Mouse (Mus musculus): ENCODE measurements around the gene Nek7. TPM values are rescaled to one million over a fixed set of nuclear protein-coding genes. Genes with fewer than 3 reads are reported as not detected.

Gene Nek7
- polyA plus RNA-seq, 1 experiment = 0.92 TPM

- H3K4me1 ChIP-seq (ENCODE audit: control insufficient read depth) = no peaks in the 10 kb centered on the region
- no peaks in the 10 kb centered on the region for H3K27me3 ChIP-seq (ENCODE audit: control insufficient read depth)
- H3K4me3 ChIP-seq (replicated peaks) = no peak overlapping the region
- H3K9me3 ChIP-seq (ENCODE audit: control insufficient read depth, low read length) = no peaks in the 10 kb centered on the region
- no peak for TF ChIP-seq GATA1 (IDR thresholded peaks at IDR 0.05; ENCODE audit: low read length)
- no peak for TF ChIP-seq TAL1 (IDR thresholded peaks at IDR 0.05; ENCODE audit: low read length)
- H3K36me3 ChIP-seq (ENCODE audit: control insufficient read depth) = no peaks in the 10 kb centered on the region
These were observed 78.3 kb downstream of the Nek7 start for GRCm38 (mm10) chr1:138541495-138542169.

GRCm38 (mm10) chr1:138539713-138540112 lies 80.2 kb downstream of the Nek7 start:
- Histone ChIP-seq H3K4me1 (ENCODE audit: control insufficient read depth) (no peaks in the 10 kb centered on the region), H3K27me3 (ENCODE audit: control insufficient read depth) (no peaks in the 10 kb centered on the region), H3K36me3 (ENCODE audit: control insufficient read depth) (no peaks in the 10 kb centered on the region), H3K4me3 (replicated peaks) (no peak overlapping the region), H3K9me3 (ENCODE audit: control insufficient read depth, low read length) (no peaks in the 10 kb centered on the region)
- TF ChIP-seq TAL1 (IDR thresholded peaks at IDR 0.05; ENCODE audit: low read length) (no peak), GATA1 (IDR thresholded peaks at IDR 0.05; ENCODE audit: low read length) (no peak)

GRCm38 (mm10) chr1:138538217-138538616 lies 81.7 kb downstream of the Nek7 start:
- Histone ChIP-seq H3K36me3 (ENCODE audit: control insufficient read depth) (no peaks in the 10 kb centered on the region), H3K9me3 (ENCODE audit: control insufficient read depth, low read length) (no peaks in the 10 kb centered on the region), H3K4me3 (replicated peaks) (no peak overlapping the region), H3K27me3 (ENCODE audit: control insufficient read depth) (no peaks in the 10 kb centered on the region), H3K4me1 (ENCODE audit: control insufficient read depth) (no peaks in the 10 kb centered on the region)
- no peak for TF ChIP-seq TAL1 (IDR thresholded peaks at IDR 0.05; ENCODE audit: low read length)

GRCm38 (mm10) chr1:138535758-138536574 lies 84.0 kb downstream of the Nek7 start:
- Histone ChIP-seq H3K27me3 (ENCODE audit: control insufficient read depth) (no peaks in the 10 kb centered on the region), H3K36me3 (ENCODE audit: control insufficient read depth) (peaks cover 12% of the 10 kb centered on the region), H3K4me1 (ENCODE audit: control insufficient read depth) (no peaks in the 10 kb centered on the region), H3K4me3 (replicated peaks) (no peak overlapping the region), H3K9me3 (ENCODE audit: control insufficient read depth, low read length) (no peaks in the 10 kb centered on the region)
- TF ChIP-seq TAL1 (IDR thresholded peaks at IDR 0.05; ENCODE audit: low read length) (no peak), GATA1 (IDR thresholded peaks at IDR 0.05; ENCODE audit: low read length) (no peak)

GRCm38 (mm10) chr1:138530604-138531003 lies 89.3 kb downstream of the Nek7 start:
- no peaks in the 10 kb centered on the region for H3K4me1 ChIP-seq (ENCODE audit: control insufficient read depth)
- no peaks in the 10 kb centered on the region for H3K9me3 ChIP-seq (ENCODE audit: control insufficient read depth, low read length)
- H3K27me3 ChIP-seq (ENCODE audit: control insufficient read depth) = no peaks in the 10 kb centered on the region
- TF ChIP-seq TAL1 (IDR thresholded peaks at IDR 0.05; ENCODE audit: low read length) = no peak
- no peak for TF ChIP-seq GATA1 (IDR thresholded peaks at IDR 0.05; ENCODE audit: low read length)
- H3K36me3 ChIP-seq (ENCODE audit: control insufficient read depth) = peaks cover 16% of the 10 kb centered on the region
- H3K4me3 ChIP-seq (replicated peaks) = no peak overlapping the region

- Histone ChIP-seq H3K9me3 (ENCODE audit: control insufficient read depth, low read length) (no peaks in the 10 kb centered on the region), H3K4me3 (replicated peaks) (no peak overlapping the region), H3K4me1 (ENCODE audit: control insufficient read depth) (no peaks in the 10 kb centered on the region), H3K27me3 (ENCODE audit: control insufficient read depth) (no peaks in the 10 kb centered on the region), H3K36me3 (ENCODE audit: control insufficient read depth) (peaks cover 6% of the 10 kb centered on the region)
- TF ChIP-seq TAL1 (IDR thresholded peaks at IDR 0.05; ENCODE audit: low read length) (no peak), GATA1 (IDR thresholded peaks at IDR 0.05; ENCODE audit: low read length) (no peak)
These were observed 96.0 kb downstream of the Nek7 start for GRCm38 (mm10) chr1:138523962-138524361.

- Histone ChIP-seq H3K27me3 (ENCODE audit: control insufficient read depth) (no peaks in the 10 kb centered on the region), H3K4me1 (ENCODE audit: control insufficient read depth) (no peaks in the 10 kb centered on the region), H3K4me3 (replicated peaks) (no peak overlapping the region), H3K9me3 (ENCODE audit: control insufficient read depth, low read length) (no peaks in the 10 kb centered on the region), H3K36me3 (ENCODE audit: control insufficient read depth) (peaks cover 8% of the 10 kb centered on the region)
- TF ChIP-seq GATA1 (IDR thresholded peaks at IDR 0.05; ENCODE audit: low read length) (no peak), TAL1 (IDR thresholded peaks at IDR 0.05; ENCODE audit: low read length) (no peak)
These were observed 101.7 kb downstream of the Nek7 start for GRCm38 (mm10) chr1:138518235-138518634.

GRCm38 (mm10) chr1:138517360-138518099 lies 102.4 kb downstream of the Nek7 start:
- H3K9me3 ChIP-seq (ENCODE audit: control insufficient read depth, low read length) = no peaks in the 10 kb centered on the region
- H3K36me3 ChIP-seq (ENCODE audit: control insufficient read depth) = peaks cover 8% of the 10 kb centered on the region
- no peaks in the 10 kb centered on the region for H3K27me3 ChIP-seq (ENCODE audit: control insufficient read depth)
- no peak overlapping the region for H3K4me3 ChIP-seq (replicated peaks)
- no peaks in the 10 kb centered on the region for H3K4me1 ChIP-seq (ENCODE audit: control insufficient read depth)
- TF ChIP-seq GATA1 (IDR thresholded peaks at IDR 0.05; ENCODE audit: low read length) (no peak), TAL1 (IDR thresholded peaks at IDR 0.05; ENCODE audit: low read length) (no peak)

- no peaks in the 10 kb centered on the region for H3K9me3 ChIP-seq (ENCODE audit: control insufficient read depth, low read length)
- H3K4me3 ChIP-seq (replicated peaks) = no peak overlapping the region
- H3K27me3 ChIP-seq (ENCODE audit: control insufficient read depth) = no peaks in the 10 kb centered on the region
- no peak for TF ChIP-seq GATA1 (IDR thresholded peaks at IDR 0.05; ENCODE audit: low read length)
- no peak for TF ChIP-seq TAL1 (IDR thresholded peaks at IDR 0.05; ENCODE audit: low read length)
- H3K36me3 ChIP-seq (ENCODE audit: control insufficient read depth) = peaks cover 8% of the 10 kb centered on the region
- H3K4me1 ChIP-seq (ENCODE audit: control insufficient read depth) = no peaks in the 10 kb centered on the region
These were observed 103.0 kb downstream of the Nek7 start for GRCm38 (mm10) chr1:138516946-138517345.
